Mouse (Mus musculus): ENCODE results near the gene Klhl23.

GRCm38 (mm10) chr2:69828031-69828430, 6.3 kb downstream of the Klhl23 start:
- TF ChIP-seq GATA1 (IDR thresholded peaks at IDR 0.05; ENCODE audit: low read length): no peak
- no peak for TF ChIP-seq TAL1 (IDR thresholded peaks at IDR 0.05; ENCODE audit: low read length)

All from erythroblast, embryonic 14.5 days (primary cell).